Mouse (Mus musculus) gastrocnemius, adult 8-10 months (tissue): ENCODE data around the gene Tecr. TPM values are rescaled to one million over a fixed set of nuclear protein-coding genes. Genes with fewer than 3 reads are reported as not detected.
"Not testable (repeated sequence)": the region's sequence is repeated elsewhere in the genome, so short reads cannot be mapped to it uniquely, and the experiment has no call there.

ENCODE experiments used
- DNase-seq, 2 experiments: peaks; one replicate each; pipeline ENCODE4 v3.0.0; 2022; ENCODE audit warnings: low spot score in 2 of 2
- total RNA-seq, 4 experiments: library from RNA; stranded (reverse); gene quantifications; 2 replicates each; pipeline ENCODE4 v1.2.4; 2022

The Tecr gene
- total RNA-seq, 4 experiments from 2014 or later = 461 to 506 (median 481) TPM

- no peak for DNase-seq
These were observed 23.0 kb downstream of the Tecr start for GRCm38 (mm10) chr8:83584771-83585170.

DNA sequence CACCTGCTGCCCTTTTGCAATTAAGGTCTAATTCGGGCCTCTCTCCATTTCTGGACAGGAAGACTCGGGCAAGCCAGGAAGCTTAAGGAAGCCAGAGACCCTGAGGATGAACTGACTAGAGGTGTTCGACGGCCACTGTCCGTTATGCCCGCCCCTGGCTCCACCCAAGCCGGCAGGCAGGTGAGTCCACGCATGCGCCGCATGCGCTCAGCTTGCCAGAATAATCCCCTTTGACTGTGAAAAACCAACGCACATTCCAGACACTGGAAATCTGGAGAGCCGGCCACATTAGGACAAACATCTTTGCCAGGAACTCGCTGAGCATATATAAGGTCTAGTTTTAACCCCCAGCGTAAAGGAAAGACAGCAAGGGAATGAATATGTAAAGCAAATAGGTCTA is 24.5 kb downstream of the Tecr start:
- DNase-seq = no peak

DNA sequence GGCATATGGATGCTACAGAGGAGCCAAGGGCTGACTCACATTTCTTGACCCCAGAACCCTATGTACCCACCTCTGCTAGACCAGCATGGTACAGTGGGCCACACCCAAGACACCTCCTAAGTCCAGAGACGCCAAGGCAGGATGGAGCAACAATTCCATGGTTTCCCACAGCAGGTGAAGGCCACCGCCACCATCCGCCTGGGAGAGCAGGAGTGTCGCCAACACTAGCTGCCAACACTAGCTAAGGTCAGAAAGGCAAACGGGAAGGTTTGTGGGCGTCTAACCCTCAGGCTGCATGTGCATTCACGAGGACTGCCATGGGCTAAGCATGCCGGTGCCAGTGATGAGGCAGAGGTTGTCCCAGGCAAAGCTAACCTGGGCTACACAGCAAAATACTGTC is 25.5 kb downstream of the Tecr start:
- no peak for DNase-seq

DNA sequence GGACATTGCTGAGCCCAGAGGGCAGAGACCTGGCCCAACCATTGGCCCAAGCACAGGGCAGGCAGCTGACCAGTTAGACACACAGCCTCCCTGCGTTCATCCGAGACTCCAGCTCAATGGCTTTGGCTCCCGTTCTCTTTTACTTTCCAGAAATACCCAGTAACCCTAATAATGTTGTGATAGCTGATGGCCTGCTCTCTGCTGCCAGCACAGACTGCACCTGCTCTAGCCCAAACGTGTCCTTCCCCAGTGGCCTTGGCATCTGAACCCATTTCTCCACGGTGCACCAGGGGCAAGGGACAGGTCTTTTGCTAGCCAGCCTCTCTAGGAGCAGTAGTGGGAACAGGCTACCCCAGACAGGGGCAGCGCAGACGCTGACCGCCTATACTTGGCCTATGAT is 26.9 kb downstream of the Tecr start:
- DNase-seq = peak in 1 of 2 experiments; percentile 58

DNA sequence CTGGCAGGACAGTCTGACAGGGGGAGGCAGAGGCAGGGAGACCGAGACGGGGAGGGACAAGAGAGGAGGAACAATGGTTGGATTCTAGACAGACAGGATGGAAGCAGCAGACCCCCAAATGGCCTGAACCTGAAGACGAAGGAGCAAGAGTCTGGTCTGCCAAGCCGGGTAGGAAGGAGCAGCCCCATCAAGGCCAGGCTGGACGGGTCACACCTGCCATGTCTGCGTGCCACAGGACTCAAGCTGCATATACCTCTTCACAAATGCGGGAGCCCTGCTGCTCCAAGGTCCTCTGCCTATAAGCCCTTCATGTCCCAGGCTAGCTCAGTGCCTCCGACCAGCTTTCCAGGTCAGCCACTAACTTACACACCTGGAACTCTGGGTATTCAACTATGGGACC is 28.1 kb downstream of the Tecr start:
- DNase-seq = no peak

DNA sequence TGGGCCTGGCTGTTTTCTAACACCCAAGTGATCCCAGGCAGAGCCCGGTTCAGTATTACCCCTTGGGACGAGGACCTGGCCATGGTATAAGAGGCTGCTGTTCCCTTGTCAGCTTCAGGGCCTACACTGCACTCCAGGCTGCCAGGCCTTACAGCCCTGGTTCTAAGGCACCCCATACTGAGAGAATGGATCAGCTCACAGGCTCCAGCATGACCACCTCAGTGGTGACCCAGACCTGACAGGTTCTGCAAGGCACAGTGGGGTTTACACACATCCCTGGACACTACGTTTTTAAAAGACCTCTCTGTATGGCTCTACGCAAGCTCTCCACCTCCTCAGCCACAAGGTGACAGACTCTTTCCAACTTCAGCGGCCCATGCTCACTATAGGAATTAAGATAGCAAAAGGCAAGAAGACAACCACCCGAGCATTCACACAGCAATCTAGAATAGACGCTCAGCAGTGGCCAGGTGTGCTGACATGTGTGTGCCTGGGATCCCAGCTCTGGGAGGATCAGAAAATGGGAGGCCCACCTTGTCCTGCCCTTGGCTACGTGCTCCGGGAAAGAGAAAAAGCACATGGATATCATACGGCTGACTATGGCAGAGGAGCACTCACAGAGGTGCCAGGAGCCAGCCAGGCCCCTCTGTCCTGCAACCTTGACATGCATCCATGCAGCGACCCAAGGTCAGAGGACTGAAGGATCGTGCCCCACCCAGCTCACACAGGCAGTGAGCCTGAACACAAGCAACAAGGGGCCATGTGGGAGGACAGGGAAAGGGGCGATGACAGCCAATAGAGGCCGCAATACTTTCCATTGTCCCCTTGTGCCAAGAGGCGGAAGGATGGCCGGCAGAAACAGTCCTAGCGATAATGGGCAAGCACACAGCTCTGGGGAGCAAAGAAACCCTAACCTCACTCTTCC is 29.4 kb downstream of the Tecr start:
- no peak for DNase-seq

DNA sequence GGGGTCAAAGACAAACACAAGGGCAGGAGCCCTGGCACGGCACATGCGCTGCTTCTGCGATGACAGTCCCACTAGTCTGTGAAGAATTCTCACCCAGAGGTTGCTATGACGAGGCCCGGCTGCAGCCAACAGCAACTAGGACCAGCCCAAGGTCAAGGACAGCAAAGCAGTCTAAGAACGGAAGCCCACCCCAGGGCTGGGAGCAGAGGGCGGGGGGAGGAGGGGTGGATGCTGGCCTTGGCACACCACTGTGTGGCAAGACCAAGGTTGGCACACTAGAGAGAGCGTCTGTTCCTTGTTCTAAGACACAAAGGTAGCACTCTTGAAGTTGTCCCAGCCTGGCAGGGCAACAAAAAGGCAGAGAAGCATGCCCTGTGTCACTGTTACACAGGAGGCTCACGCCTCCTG is 30.4 kb downstream of the Tecr start:
- DNase-seq = no peak

DNA sequence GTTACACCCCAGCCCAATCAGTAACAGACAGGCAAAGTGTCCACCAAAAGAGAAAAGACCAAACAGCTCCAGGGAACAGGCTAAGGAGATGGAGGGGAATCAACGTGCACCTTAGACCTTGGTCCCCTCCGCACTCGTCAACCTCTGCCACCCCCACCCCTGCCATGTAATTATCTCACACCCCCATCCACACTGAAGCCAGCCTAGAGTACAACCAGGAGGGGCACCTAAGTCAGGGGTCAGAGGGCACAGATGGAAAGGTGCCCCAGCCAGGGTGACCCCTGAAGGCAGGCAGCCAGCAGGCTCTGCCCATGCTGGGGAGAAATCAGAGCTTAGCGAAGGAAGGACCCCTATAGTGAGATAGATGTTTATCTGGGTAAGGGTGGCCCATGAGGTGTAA is 30.9 kb downstream of the Tecr start:
- no peak for DNase-seq

DNA sequence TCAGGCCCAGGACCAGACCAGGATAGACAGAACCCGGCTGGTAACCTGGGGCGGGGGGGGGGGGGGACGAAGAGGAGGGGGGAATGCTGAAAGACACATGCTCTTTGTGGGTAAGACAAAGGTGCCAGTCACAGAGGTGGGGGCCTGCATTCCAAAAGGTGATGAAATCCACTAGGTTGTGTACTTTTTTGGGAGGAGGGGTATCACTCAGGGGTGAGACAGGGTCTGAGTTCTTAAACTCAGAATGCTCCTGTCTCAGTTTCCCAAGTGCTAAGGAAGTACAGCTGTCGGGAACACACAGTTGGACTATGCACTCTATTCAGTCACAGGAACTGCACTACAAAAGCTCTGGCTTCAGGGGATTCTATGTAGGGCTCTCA is 31.3 kb downstream of the Tecr start:
- DNase-seq = no peak

DNA sequence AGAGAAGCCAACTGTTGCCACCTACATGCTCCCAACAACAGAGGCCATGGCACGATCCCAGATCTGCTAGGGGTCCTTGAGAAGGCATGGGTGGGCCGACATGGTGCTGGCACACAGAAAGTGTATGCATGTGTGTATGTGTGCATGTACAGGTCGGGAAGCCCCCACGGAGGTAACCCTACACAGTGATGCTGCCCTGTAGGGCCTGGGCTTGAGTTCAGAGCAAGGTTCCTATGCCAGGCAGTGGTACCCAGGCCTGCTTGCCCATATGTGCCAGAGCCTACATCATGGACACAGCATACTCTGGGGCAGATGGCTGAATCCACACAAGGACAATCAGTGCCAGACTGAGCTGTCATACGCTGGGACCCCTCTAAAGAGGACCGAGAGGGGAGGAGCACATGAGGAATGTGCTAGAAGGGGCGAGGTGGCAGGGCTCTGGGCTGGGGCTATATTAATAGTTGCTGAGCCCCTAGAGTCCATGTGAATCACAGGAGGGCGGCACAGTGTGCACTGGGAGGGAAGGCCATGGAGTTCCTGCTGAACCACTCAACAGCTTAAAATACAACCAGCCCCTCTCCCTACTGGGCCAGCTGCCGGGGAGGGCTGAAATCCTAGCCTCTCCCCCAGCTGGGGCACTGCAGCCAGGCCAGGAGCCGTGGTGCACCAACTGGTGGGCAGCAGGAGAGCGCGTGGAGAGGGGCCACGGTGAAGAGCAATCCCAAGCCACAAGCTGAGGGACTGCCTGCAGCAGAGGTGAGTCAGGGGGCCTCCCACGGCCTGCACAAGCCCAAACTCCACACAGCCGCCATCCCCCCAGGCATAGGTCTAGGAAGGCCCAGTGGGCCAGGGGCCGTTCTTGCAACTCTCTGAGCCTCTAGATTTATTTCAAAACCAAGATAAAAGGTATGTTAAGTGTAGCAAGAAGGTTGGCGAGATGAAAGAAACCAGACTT is 31.9 kb downstream of the Tecr start:
- DNase-seq = peak; percentile 76 to 78

DNA sequence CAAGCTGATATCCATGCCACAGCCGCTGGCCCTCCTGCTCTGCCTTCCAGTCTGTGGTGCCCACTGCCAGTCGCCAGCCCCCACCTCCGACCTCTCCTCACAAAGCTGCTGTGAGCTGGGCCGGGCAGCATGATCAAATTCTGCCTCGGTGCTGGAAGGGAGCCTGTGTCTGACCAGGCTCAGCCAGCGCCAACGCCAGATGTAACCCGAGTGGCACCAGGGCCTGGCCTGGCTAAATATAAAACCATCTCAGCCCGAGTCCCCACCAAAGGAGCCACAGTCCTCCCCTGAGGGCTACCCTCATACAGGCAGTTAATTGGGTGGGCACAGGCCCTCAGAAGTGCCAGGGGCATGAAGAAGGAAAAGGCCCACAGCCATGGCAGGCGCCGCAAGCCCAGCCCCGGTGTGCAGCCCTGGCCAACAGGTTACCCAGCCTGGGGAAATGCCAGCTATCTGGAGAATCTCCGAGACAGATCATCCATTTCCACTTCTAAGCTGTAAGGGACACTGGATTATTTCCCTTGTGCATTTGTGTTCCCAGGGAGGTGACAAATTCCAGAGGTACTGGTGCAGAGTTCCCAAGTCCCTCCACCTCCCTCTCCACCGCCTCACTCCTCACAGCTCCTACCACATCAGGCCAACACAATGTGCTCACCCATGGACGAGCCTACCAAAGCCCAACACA is 33.0 kb downstream of the Tecr start:
- peak; percentile 70 to 71 for DNase-seq

DNA sequence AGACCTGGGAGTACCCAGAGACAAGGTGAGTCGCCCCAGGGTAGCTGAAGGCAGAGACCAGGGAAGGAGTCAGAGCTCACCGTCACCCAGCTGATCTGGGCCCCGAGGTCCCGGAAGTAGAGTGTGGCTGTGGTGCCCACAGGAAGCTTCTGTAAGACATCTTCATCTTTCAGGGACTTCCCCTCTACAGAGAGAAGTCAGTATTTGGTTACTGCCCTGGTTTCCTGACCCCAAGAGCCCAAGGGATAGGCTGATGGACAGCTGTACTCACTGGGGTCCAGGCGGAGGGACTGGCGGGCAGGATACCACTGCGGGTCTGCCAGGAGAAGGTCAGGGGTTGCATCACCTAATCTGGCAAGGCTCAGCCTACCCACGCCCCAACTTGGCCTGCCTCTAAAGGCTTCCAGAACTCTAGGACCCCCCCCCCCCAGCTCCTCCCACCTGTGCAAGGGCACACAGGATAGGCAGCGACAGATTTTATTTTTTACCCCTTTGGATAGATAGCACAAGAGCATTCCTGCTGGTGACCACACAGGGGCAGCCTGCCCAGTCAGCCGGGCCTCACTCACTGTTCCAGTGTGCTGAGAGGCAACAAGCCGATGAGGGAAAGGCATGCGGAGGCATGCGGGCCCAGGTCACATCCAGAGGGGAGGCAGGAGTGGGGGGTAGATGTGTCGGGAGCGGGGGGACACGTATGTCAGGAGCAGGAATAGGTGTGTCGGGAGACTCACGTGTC is 34.5 kb downstream of the Tecr start:
- no peak for DNase-seq

- DNase-seq = no peak
These were observed 35.4 kb downstream of the Tecr start for GRCm38 (mm10) chr8:83572246-83572812.

DNA sequence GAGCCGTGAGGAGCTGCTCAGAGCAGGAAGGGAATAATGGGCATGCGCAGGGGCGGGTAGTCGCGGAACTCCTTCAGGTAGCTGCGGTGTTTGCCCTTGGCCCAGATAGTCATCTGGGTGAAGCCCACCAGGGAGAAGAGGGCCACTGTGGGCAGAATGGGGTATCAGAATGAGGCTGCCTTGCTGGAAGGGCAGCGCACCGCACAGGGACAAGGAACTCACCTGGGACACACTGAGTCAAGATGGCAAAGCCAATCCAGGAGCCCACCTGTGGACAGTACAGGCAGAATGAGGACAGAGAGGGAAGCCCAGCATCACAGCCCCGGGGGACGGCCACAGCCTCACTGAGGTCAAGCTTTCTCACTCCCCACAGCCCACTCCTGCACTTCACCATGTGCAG is 36.0 kb downstream of the Tecr start:
- no peak for DNase-seq

DNA sequence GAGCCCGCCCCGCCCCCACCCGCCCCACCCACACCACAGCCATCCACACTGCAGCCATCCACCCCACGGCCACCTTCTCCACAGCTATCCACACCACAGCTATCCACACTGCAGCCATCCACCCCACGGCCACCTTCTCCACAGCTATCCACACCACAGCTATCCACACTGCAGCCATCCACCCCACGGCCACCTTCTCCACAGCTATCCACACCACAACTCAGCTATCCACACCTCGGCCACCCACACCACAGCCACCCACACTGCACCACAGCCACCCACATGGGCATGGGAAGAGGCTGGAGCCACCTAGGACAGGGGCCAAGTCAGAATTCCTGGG is 36.8 kb downstream of the Tecr start:
- DNase-seq = not testable (repeated sequence)

- no peak for DNase-seq
These were observed 37.3 kb downstream of the Tecr start for GRCm38 (mm10) chr8:83570272-83571000.

DNA sequence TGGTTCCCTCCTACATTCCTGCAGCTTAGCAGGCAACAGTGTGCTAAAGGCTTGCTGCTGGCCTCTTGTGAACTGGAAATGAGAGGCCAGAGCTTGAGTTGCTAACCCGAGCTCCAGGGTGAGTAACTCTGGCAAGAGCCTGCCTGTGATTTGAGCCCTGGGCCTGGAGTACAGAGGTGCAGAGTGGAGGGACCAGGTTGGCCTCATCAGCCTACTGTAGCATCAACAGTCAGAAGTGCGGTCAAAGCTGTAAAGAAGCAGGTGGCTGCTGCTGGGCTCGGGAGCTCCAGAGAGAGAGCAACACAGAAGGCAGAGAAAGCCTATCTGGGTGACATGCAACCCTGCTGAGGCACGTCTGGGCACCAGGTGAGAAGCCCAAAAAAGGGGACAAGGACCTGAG is 38.6 kb downstream of the Tecr start:
- DNase-seq = no peak

DNA sequence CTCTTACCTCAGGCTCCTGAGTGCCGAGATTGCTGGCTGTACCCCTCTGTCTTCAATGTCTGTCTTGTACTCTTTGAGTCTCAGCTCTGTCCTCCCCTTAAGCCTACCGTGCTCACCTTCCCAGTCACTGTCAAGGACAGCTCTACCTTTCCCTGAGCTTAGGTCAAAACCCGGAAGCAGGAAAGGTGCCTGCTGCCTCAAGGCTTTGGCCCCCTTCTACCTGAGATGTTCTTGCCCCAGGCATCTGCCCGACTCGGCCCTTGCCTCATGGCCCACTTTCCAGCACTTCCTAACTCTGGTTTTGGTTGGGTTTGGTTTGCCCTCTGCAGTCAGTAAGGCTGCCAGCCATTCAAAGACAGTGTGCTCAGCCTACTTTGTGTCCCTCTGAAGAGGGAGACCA is 39.0 kb downstream of the Tecr start:
- no peak for DNase-seq

GRCm38 (mm10) chr8:83568128-83568527 is 39.6 kb downstream of the Tecr start:
- DNase-seq = no peak

GRCm38 (mm10) chr8:83567668-83568067 is 40.1 kb downstream of the Tecr start:
- DNase-seq = no peak
